Mouse (Mus musculus) retina, postnatal 7 days (tissue): ENCODE measurements around the gene Pear1.

ENCODE experiments used
- DNase-seq: peaks from one replicate; pipeline ENCODE4 v3.0.0-alpha.2; 2012; ENCODE audit warnings: low read depth, low spot score

Pear1 gene

DNA sequence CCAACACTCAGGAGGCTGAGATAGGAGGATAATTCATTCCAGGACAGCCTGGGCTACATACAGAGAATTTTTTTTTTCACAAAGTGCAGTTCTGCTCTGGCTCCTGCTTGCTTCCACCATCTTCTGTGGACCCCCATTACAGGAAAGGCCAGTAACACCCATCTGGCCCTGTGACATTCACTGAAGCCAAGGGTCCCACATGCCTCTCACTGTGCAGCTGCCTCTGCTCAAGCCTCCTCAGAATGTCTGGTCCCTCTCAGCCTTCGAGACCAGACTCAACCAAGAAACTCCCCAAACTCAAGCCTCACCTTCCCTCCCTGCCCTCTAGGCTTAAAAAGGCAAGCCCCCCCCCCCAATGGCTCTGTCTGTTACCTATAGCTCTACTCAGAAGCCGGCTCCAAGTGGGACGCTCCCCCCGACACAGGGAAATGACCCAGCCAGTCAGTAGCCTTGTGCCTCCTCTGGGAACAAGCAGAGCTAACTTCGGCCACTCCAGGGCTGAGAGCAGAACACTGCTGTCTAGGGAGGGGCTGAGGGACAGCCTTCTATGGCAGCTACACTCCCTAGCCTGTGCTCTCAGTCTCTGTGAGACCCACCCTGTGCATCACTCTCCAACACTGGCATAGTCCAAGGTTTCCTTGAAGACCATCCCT lies 58.3 kb downstream of the Pear1 start:
- DNase-seq, result no peak

DNA sequence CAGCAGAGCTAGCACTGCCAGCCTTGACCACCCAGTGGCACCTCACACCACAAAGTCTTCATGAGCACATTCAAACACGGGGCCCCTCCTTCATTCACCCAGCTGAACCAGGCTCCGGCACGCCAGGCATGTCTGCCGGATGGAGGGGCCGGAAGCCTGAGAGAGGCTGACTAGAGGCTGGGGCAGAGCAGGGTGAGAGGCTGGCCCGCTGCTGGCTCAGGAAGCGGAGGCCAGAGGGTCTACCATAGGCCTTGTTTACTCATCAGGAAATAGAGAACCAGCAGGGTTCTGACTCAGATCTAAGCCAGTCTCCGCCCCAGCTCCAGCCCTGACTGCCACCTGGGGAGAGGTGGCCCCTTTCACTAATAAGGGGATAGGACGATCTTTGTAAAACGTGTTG lies 59.0 kb downstream of the Pear1 start:
- no peak for DNase-seq

DNA sequence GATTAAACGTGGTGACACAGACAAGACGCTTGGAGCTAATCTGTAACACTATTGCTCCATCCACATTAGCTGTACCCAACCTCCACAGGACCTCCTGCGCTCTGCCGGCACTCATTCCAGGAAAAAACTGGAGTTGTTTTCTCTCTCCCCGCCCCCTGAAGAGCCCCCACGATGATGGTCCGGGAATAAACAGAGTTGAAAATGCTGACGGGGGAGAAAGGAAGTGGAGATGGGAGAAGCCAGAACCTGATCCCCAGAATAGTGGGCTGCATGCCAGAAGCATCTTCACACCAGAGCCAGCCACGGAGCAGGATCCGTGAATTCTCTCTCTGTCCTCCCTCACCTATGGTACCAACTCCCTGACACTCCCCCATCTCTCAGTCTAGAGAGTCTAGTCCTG lies 59.6 kb downstream of the Pear1 start:
- DNase-seq, result no peak

DNA sequence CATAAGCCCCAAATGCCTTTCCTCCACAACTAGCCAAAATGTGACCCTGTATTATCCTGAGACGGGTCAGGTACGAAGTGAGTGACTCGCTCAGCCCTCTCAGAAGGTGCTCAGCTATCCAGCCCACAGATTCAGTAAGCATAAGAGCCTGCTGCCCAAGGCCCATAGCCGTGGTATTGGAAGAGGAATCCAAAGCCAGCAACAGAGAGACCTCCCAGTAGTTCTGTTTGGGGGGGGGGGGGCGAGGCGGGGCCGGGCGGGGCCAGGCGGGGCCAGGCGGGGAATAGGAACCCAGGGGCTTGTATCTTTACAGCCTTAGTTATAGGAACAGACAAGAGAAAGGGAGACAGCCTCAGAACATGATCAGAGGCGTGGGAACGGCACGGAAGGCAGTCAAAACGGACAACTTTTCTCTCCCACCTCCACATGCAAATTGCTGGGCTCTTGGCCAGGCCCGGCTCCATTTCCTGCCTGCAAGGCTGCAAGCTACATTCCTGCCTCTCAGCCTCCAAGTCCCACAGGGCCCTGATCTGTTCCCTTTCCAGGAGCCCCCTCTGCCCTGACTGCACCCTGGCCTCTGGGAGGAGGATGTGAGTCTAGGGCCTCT lies 60.3 kb downstream of the Pear1 start:
- DNase-seq, result no peak

DNA sequence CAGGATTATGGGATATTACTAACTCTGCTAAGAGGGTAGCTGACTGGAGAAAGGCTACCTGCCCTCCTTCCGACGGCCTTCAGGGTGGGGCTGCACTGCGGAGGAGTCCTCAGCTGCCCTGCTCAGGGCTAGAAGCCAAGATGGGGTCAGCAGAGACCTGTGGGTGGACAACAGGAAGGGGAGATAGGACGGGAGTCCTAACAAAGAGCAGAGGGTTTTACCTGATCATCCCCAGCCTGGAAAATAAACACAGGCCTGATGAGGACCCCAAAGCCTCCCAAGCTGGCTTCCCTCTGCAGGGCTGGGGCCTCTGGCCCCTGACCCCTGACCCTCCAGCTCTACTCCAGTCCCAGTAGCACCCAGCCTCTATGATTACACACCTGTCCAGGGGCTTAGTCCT lies 60.9 kb downstream of the Pear1 start:
- no peak for DNase-seq

DNA sequence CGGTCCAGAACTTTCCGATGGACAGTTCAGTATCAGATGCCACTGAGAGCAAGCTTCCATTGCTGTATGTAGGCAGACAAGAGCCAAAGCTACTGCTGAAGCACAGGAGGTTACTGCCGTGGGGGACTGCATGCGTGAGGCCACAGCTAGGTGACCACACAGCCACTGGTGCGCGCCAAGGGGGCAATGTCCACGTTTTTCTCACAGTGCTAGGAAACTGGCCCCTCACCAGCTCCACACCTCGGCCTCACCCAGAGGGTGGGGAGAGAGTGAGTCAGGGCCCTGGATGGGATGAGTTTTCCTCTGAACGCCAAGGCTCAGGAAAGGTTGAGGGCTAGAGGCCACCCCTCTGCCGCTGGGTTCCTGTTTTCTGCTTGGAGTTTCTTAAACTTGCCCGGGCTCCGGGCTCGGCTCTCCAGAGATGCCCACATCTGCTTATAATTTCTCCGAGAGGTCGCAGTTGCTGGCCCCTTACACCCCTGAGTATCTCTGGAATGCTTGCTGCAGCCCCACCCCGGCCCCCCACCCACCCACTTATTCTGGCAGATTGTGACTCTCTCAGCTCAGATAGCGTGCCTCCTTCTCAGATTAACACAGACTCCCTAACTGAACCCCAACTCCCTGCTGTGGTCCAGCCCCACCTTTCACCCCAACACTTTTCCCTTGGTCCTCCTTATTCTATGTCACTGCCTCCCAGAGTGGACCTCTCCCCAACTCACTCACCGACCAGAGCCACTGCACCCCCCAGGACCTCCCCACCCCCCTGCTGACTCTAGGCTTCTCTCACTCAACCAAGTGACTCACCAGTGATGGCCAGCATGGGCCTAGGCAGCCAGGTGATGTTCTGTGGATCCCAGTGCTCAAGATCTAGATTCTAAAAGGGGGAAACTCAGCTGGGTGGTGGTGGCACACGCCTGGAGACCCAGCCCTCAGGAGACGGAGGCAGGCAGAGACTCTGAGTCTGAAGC lies 62.4 kb downstream of the Pear1 start:
- DNase-seq, result no peak

DNA sequence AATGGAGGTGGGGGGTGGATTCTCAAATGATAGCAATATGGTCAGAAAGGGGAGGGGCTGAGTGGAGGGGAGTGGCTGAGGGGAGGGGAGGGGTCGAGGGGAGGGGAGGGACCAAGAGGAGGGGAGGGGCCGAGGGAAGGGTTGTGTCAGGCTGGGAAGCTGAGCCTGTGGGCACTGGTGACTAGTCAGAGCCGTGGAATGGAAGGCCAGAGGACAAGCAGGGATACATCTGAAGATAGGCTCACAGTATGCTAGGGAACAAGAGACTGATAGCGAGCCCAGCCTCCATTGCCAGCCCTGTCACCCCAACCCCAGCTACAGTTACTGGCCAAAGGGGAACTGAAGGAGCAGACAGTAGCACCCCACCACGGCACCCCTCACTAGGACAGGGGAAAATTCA lies 65.5 kb downstream of the Pear1 start:
- no peak for DNase-seq

DNA sequence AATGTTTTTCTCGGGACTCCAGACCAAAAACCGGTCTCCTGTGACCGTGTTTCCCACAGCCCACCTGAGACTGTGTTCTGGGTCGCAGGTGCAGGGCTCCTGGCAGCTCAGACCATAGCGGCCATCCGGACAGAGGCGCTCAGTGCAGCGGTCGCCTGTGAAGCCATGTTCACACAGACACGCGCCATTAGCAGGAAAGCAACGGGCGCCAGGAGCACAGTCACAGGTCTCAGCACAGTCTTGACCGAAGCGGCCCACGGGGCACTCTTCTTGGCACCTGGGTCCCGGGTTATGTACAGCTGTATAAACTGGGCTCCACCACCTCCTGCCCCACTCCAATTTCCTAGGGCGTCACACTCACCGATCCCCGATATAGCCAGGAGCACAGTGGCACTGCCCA lies 67.6 kb downstream of the Pear1 start:
- no peak for DNase-seq

DNA sequence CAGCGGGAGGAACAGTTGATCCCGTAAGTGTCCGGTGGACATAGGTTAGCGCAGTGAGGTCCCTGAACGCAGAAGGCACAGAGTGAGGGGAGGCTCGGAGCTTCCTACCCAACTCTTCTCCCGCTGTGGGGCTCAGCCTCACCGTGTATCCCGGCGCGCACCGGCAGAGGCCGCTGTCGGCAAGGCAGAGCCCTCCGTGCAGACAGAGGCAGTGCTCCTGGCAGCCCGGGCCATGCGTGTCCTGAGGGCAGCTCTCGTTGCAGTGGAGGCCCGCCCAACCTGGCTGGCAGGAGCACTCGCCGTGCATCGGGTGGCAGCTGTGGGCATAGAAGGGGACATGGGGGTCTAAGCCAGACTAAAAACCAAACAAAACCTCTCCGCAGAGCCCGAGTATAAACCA lies 68.1 kb downstream of the Pear1 start:
- DNase-seq, result peak; percentile 65

DNA sequence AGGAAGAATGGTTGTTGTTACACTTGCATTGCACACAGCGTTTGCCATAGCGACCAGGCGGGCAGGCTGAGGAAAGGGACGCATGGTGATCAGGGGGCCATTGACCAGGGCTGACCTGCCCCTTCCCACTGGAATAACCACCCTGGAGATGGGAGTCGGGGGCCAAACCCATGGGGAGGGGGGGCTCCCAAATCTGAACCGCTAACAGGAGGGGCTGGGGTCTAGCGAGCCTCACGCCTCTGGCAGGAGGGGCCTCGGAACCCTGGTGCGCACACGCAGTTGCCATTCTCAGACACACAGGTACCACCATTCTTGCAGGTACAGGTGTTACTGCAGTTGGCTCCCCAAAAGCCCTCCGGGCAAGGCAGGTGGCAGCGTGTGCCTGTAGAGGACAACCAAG lies 70.3 kb downstream of the Pear1 start:
- DNase-seq, result no peak

DNA sequence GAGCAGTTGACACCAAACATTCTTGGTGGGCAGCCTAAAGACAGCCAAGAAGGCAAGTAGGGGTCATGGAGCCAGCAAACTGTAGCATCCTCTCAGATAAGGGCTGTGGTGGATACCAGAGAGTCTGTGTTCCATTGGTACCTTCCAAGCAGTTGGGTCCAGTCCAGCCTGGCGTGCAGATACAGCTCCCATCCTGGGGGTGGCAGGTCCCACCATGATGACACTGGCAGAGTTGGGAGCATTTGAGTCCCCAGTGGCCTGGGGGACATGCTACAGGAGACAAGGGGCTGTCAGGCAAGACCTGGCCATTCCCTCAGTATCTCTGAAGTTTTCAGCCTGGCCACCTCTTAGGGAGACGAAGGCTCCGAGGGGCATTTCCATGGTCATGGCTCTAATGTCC lies 71.5 kb downstream of the Pear1 start:
- DNase-seq, result no peak

DNA sequence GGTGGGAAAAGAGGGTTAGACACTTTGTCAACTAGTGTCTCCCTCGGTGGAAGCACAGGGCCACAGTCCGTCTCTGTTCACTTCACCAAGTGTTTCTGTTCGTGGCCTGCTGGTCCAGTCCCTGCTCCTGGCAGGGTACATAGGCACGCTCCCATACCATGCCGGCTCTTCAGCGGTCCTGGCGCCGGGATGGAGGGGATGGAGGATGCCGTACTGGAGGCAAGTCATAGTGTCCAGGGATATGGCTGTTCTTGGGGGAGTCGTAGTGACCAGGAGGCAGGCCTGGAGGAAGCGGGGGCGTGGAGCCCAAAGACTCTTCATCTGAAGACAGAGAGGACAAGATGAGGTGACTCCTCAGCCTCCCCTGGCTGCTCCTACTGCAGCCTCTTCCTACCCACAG lies 74.1 kb downstream of the Pear1 start:
- no peak for DNase-seq

DNA sequence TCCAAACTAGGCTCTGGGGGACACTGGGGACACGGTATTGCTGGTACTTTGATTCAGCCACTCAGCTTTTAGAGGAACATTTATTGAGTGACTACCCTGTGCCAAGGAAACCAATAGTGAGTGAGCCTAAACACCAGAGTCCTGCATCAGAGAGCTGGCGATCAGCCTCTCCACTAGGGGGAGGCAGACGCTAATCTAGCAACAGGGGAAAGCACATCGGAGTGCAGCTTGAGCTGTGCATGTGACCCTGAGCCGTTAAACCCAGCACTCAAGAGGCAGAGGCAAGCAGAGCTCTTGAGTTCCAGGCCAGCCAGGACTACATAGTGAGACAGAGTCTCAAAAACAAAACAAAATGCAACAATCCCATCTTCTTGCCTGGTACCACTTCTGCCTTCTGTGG lies 75.1 kb downstream of the Pear1 start:
- DNase-seq, result peak; percentile 16

DNA sequence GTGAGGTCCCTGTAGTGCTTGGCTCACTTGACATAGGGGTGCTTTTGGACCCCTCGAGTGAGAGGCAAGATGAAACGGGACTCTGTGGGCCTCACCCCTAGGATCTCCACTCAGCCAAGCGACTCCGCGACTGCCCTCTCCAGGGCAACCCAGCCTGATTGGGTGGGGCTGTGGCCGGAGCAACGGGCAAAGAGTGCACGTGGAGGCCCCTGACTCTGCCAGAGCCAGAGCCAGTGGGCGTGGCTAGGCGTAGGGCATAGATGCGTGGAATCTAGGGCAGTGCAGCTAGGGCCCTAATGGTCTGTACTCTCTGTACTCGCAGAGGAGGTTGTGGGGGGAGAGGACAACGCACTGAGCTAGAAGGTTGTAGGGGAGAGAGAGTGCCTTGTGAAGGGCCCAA lies 75.7 kb downstream of the Pear1 start, which contains the start of gene Lrrc71:
Gene Lrrc71 (minus strand): TSS at position 195 of the 400 bp plus-strand sequence.
- DNase-seq, result peak; percentile 27

DNA sequence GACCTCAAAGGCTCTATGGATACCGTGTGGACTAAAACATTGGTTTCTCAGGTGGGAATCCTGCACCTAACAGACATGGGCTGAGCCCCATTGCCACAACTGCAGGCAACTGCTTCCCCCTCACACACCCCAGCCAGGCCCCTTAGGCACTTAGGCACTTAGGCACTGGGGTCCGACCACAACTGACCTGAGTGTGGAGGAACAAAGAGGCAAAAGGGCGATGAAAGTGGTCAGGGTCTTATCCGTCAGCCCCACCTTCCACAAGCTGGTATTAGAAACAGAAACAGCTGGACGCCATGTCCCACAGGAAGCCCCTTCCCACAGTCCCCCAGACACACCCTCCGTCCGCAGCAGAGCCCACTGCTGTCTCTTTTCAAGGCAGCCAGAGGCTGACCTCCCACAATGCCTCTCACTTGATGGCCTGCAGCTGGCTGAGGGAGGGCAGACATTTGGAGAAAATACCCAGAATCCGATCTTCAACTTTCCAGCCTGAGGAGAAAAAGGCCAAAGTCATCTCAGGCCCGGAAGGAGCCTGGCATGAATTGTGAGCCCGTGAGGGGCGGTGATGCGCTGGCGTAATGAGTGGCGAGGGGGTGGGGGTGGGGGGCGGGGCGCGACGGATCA lies 79.0 kb downstream of the Pear1 start:
- DNase-seq, result no peak

DNA sequence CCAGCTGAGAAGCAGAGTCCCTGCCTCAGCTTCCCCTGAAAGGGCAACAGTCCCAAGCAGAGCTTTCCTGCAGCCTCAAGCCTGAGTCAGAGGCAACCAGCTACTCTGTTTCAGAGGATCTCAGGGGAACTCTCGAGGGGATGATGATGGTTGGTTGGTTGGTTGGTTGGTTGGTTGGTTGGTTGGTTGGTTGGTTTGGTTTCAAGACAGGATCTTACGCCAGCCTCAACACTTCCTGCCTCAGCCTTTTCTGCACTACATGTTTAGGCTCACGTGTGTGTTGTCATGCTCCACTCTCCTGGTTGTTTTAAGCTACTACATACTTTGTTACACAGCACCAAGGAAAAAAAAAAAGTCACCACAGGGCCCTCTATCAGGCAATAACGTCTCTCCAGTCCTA lies 80.2 kb downstream of the Pear1 start:
- DNase-seq, result no peak

DNA sequence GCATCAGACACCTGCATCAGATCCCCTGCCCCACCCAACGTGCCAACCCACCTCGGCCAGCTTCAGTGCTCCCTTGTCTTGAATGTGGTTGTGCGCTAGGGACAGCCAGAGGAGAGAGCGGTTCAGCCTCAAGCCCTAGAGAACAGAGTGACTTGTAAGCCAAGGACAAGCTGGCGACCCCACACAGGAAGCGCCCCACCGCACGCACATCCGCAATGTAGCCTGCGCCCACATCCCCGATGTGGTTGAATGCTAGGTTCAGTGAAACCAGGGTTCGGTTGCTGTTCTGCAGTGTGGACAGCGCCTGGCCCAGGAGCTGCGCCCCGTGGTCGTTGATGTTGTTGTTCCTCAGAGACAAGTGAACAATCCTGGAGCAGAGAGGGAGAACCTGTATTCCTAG lies 81.4 kb downstream of the Pear1 start:
- no peak for DNase-seq

DNA sequence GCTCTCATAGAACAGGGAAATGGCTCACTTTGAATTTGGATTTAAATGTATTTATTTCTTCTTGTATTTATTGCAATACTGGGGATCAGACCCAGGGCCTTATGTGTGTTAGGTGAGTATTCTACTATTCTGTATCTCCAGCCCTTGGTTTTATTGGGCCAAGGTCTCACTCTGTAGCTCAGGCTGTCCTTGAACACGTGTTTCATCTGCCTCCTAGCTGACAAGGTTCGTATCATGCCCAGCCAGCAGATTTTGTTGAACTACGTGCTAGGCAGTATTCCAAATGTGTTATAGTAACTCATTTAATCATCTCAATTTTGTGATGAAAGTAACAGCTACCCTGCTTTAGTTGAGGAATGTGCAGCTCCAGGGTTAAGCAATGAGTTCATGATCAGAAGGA lies 82.1 kb downstream of the Pear1 start:
- no peak for DNase-seq

DNA sequence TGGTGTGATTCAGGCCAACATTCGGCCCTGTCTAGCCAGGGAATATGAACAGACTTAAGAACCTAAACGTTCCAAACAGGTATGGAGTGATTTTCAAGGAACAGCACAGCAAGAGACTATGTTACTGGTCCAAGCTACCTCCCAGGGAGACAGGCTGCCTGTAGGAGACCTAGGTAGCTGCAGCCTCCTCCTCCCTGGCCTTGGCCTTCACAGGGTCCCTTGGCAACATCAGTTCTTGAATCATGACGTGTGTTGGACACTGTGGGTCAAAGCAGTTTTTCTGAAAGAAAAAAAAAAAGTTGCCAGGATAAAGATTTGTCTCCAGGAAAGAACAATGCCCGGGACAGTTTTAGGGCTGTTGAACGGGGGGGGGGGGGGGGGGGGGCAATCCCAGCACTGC lies 85.2 kb downstream of the Pear1 start:
- no peak for DNase-seq

DNA sequence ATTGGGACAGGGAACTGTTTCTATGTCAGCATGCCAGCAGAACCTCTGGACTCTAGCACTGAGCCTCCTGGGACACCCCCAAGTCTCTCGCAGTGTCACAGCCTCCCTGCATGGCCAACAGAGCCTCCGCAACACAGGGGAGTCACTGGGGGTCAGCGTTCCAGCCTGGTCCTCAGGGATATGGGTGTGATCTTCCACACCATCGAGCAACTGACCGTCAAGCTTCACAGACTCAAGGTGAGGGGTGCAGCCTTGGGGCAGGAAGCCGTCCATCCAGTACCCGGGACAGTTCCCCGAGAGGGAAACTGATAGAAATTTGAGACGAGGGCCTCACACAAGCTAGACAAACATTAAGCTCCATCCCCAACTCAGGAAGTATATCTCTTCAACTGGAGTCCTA lies 88.8 kb downstream of the Pear1 start:
- DNase-seq, result no peak

DNA sequence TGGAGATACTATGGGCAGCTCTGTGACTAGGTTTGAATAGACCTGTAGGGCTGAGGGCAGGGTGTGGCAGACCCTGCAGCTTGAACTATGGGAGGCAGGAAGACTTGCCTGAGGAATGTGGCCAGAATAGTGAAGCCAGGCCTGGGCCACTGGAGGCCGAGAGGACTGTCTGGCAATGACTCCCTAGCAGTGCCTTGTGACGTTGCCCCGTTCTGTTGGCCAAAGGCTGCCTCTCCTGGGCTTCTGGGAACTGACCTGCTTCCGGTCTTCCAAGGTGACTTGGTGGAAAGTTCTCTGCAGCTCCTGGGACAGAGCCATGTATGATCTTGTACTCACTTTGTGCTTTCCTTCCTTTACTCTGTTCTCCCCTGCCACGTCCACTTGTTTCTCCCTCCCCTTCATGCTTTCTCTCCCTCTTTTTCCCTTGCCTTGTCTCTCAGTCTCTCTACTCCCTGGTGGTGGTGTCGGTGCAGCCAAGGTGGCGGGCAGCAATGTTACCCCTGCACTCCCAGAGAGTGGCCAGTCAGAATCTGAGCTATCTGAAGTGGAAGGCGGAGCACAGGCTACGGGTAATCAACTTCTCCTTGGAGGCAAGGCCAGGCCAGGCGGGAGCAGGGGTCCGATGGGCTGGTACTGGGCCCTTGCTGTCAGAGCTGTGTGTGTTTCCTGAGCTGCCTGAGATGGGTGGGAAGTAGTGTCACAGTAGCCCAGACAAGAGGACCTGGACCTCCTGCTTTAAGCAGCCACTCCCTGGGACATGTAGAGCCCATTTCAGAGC lies 89.9 kb downstream of the Pear1 start:
- DNase-seq, result no peak
